Mouse (Mus musculus) cerebellum, postnatal 36 days (tissue): ENCODE results near the gene Lrrc71.

ENCODE experiments used
- DNase-seq, 2 experiments: peaks; one replicate each; pipeline ENCODE4 v3.0.0; 2021 to 2022; ENCODE audit warnings: mixed read lengths in 2 of 2

The Lrrc71 gene

GRCm38 (mm10) chr3:87763202-87763601 lies 14.8 kb upstream of the Lrrc71 start:
- no peak for DNase-seq

DNA sequence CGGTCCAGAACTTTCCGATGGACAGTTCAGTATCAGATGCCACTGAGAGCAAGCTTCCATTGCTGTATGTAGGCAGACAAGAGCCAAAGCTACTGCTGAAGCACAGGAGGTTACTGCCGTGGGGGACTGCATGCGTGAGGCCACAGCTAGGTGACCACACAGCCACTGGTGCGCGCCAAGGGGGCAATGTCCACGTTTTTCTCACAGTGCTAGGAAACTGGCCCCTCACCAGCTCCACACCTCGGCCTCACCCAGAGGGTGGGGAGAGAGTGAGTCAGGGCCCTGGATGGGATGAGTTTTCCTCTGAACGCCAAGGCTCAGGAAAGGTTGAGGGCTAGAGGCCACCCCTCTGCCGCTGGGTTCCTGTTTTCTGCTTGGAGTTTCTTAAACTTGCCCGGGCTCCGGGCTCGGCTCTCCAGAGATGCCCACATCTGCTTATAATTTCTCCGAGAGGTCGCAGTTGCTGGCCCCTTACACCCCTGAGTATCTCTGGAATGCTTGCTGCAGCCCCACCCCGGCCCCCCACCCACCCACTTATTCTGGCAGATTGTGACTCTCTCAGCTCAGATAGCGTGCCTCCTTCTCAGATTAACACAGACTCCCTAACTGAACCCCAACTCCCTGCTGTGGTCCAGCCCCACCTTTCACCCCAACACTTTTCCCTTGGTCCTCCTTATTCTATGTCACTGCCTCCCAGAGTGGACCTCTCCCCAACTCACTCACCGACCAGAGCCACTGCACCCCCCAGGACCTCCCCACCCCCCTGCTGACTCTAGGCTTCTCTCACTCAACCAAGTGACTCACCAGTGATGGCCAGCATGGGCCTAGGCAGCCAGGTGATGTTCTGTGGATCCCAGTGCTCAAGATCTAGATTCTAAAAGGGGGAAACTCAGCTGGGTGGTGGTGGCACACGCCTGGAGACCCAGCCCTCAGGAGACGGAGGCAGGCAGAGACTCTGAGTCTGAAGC lies 13.3 kb upstream of the Lrrc71 start:
- DNase-seq: no peak

DNA sequence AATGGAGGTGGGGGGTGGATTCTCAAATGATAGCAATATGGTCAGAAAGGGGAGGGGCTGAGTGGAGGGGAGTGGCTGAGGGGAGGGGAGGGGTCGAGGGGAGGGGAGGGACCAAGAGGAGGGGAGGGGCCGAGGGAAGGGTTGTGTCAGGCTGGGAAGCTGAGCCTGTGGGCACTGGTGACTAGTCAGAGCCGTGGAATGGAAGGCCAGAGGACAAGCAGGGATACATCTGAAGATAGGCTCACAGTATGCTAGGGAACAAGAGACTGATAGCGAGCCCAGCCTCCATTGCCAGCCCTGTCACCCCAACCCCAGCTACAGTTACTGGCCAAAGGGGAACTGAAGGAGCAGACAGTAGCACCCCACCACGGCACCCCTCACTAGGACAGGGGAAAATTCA lies 10.2 kb upstream of the Lrrc71 start:
- DNase-seq: no peak

DNA sequence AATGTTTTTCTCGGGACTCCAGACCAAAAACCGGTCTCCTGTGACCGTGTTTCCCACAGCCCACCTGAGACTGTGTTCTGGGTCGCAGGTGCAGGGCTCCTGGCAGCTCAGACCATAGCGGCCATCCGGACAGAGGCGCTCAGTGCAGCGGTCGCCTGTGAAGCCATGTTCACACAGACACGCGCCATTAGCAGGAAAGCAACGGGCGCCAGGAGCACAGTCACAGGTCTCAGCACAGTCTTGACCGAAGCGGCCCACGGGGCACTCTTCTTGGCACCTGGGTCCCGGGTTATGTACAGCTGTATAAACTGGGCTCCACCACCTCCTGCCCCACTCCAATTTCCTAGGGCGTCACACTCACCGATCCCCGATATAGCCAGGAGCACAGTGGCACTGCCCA lies 8.1 kb upstream of the Lrrc71 start:
- peak; percentile 16 to 21 for DNase-seq

GRCm38 (mm10) chr3:87755964-87756363 lies 7.5 kb upstream of the Lrrc71 start:
- peak; percentile 87 to 90 for DNase-seq

- no peak for DNase-seq
These were observed 5.4 kb upstream of the Lrrc71 start for GRCm38 (mm10) chr3:87753829-87754228.

- DNase-seq: no peak
These were observed 4.1 kb upstream of the Lrrc71 start for GRCm38 (mm10) chr3:87752567-87752966.

- DNase-seq: no peak
These were observed 1.6 kb upstream of the Lrrc71 start for GRCm38 (mm10) chr3:87749977-87750376.

- peak; percentile 16 to 32 for DNase-seq
These were observed 611 bp upstream of the Lrrc71 start for GRCm38 (mm10) chr3:87749036-87749435.

GRCm38 (mm10) chr3:87745036-87745659 lies 3.3 kb downstream of the Lrrc71 start:
- no peak for DNase-seq

DNA sequence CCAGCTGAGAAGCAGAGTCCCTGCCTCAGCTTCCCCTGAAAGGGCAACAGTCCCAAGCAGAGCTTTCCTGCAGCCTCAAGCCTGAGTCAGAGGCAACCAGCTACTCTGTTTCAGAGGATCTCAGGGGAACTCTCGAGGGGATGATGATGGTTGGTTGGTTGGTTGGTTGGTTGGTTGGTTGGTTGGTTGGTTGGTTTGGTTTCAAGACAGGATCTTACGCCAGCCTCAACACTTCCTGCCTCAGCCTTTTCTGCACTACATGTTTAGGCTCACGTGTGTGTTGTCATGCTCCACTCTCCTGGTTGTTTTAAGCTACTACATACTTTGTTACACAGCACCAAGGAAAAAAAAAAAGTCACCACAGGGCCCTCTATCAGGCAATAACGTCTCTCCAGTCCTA lies 4.5 kb downstream of the Lrrc71 start:
- no peak for DNase-seq

DNA sequence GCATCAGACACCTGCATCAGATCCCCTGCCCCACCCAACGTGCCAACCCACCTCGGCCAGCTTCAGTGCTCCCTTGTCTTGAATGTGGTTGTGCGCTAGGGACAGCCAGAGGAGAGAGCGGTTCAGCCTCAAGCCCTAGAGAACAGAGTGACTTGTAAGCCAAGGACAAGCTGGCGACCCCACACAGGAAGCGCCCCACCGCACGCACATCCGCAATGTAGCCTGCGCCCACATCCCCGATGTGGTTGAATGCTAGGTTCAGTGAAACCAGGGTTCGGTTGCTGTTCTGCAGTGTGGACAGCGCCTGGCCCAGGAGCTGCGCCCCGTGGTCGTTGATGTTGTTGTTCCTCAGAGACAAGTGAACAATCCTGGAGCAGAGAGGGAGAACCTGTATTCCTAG lies 5.7 kb downstream of the Lrrc71 start:
- no peak for DNase-seq

- DNase-seq: no peak
These were observed 6.4 kb downstream of the Lrrc71 start for GRCm38 (mm10) chr3:87742013-87742412.

DNA sequence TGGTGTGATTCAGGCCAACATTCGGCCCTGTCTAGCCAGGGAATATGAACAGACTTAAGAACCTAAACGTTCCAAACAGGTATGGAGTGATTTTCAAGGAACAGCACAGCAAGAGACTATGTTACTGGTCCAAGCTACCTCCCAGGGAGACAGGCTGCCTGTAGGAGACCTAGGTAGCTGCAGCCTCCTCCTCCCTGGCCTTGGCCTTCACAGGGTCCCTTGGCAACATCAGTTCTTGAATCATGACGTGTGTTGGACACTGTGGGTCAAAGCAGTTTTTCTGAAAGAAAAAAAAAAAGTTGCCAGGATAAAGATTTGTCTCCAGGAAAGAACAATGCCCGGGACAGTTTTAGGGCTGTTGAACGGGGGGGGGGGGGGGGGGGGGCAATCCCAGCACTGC lies 9.5 kb downstream of the Lrrc71 start:
- DNase-seq: no peak

DNA sequence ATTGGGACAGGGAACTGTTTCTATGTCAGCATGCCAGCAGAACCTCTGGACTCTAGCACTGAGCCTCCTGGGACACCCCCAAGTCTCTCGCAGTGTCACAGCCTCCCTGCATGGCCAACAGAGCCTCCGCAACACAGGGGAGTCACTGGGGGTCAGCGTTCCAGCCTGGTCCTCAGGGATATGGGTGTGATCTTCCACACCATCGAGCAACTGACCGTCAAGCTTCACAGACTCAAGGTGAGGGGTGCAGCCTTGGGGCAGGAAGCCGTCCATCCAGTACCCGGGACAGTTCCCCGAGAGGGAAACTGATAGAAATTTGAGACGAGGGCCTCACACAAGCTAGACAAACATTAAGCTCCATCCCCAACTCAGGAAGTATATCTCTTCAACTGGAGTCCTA lies 13.1 kb downstream of the Lrrc71 start:
- no peak for DNase-seq

- no peak for DNase-seq
These were observed 14.3 kb downstream of the Lrrc71 start for GRCm38 (mm10) chr3:87733984-87734761.

- no peak for DNase-seq
These were observed 15.3 kb downstream of the Lrrc71 start for GRCm38 (mm10) chr3:87733098-87733497.

DNA sequence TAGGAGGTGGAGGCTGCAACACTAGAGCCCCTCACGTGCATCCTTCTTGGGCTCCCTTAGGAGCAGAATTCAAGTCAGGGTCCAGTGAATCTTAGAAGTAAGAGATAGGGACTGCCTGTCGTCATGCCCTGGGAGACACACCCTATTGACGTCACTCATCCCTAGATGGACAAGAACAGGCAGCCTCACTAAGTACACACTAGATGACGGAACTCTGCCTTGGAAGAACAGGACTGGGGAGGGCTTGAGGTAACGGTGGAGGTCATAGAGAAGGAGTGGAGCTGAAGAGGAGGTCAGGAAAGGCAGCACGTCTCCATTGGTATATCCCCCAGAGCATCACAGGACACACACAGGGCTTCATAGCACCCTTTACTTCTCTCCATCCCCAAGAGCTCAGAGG lies 19.7 kb downstream of the Lrrc71 start:
- no peak for DNase-seq

DNA sequence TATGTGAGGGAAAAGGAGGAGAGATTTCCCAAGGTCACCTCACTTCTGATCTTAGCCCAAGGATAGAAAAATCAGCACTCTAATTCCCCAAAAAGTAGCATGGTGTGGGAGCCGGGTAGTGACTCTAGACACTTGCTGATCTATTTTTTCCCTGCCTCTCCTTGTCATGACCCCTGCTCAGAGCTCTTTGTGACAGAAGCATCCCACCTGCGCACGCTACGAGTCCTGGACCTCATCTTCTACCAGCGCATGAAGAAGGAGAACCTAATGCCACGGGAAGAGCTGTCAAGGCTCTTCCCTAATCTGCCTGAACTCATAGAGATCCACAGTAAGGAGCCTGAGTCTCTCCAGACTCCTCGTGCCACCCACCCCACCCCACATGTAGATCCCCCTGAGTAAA lies 22.2 kb downstream of the Lrrc71 start:
- DNase-seq: no peak

GRCm38 (mm10) chr3:87725396-87726160 lies 22.8 kb downstream of the Lrrc71 start:
- no peak for DNase-seq

GRCm38 (mm10) chr3:87724556-87724955 lies 23.9 kb downstream of the Lrrc71 start:
- DNase-seq: no peak

- no peak for DNase-seq
These were observed 29.9 kb downstream of the Lrrc71 start for GRCm38 (mm10) chr3:87718525-87718924.
